Mouse (Mus musculus): Measurements from ENCODE around the gene Hist1h2ag.

Gene Hist1h2ag

DNA sequence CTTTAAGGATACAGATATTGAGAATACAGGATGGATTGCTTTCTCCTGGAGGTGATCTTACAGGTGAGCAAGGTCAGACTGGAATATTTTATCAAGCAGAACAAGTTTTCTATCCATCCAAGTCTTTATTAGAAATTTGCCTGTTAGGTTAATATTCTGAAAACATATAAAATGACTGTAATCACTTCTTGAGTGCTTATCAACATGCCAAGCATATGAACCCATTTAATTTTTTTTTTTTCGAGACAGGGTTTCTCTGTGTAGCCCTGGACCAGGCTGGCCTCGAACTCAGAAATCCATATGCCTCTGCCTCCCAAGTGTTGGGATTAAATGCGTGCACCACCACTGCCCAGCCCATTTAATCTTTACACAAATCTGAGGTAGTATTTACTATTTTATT, 5.8 kb downstream of the Hist1h2ag start:
- no peak for DNase-seq (ENCODE audit: low spot score)

DNA sequence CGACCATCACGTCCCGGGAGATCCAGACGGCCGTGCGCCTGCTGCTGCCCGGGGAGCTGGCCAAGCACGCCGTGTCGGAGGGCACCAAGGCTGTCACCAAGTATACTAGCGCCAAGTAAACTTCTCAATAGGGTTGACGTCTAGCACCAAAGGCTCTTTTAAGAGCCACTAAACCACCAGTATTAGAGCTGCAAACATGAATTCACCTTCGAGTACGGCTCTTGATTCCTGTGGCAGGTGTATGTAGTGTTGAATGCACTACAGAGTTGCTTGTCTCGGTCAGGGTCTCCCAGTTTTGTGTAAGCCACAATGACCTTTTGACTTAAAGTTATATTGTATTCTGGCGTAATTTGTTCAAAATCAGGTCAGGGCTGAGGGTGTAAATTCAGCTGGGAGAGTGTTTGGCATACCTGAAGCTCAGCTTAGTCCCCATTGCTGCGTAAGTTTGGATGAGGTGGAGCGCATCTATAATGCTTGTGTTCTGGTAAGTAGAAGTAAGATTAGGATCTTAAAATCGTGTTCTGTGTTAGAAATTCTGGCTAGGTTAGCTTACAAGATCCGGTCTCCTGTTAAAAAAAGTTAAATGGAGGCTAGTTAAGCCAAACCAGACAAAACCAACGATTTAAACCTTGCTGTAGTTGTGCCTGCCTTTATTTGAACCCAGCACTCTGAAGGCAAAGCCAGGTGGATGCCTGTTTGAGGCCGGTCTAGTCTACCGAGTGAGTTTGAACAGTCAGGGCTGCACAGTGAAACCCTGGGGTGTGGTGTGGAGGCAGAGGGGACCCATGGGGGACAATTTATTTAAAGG, 6.4 kb downstream of the Hist1h2ag start:
- no peak for DNase-seq (ENCODE audit: low spot score)

DNA sequence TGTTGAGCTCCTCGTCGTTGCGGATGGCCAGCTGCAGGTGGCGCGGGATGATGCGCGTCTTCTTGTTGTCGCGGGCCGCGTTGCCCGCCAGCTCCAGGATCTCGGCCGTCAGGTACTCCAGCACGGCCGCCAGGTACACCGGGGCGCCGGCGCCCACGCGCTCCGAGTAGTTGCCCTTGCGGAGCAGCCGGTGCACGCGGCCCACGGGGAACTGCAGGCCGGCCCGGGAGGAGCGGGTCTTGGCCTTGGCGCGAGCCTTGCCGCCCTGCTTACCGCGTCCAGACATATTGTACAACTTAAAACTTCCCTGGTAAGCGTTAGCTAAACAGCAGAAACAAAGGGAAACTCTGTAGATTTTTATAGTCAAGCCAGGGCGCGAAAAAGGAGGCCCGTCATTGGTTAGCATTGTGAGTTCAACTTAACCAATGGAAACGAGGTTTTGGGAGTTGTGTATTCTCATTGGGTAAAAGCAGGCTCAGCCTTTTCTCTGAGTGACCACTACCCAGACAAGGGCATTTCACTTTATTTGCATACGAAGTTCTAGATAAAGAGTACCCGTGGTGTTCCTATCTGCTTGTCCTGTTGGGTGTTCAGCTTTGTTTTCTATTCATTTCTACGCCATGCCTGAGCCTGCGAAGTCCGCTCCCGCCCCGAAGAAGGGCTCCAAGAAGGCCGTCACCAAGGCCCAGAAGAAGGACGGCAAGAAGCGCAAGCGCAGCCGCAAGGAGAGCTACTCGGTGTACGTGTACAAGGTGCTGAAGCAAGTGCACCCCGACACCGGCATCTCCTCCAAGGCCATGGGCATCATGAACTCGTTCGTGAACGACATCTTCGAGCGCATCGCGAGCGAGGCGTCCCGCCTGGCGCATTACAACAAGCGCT, 7.2 kb downstream of the Hist1h2ag start, which contains the start of the genes Hist1h2ah and Hist1h2bk:
Hist1h2ah (minus strand) TSS at position 302 of the 882 bp plus-strand sequence.
Hist1h2bk (plus strand) TSS at position 604 of the 882 bp plus-strand sequence.
- peak; percentile 88 for DNase-seq (ENCODE audit: low spot score)

DNA sequence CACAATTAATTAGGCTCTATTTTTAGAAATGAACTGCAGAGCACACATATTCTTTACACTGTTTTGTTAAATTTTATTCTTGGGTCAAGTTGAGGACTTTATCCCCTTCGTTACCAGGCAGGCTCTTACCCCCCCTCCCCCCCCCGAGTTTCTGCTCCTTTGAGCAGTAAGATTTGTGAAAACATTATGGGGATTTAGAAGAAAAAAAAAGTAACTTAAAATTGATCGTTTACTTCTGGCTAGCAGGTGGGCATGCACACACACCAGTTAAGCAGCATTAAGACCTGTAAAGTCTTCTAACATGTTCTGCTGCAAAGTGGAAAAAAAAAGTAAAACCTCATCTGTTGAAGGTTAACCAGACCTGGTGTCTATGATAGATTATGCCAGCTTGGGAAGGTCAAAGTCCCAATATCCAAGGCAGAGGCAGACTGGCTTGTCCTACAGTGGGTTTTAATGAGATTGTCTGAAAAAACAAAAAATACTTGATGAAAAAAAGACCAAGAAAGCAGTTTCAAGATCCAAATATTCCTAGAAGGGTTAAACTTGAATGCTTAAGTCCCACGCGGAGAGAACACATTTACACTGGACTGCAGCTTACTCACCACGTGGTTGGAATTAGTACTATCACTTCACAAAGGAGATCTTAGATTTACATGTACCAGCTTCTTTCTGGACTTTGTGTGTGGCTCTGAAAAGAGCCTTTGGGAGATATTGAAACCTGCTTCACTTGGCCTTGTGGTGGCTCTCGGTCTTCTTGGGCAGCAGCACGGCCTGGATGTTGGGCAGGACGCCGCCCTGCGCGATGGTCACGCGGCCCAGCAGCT, 8.1 kb downstream of the Hist1h2ag start:
- DNase-seq (ENCODE audit: low spot score) = no peak

DNA sequence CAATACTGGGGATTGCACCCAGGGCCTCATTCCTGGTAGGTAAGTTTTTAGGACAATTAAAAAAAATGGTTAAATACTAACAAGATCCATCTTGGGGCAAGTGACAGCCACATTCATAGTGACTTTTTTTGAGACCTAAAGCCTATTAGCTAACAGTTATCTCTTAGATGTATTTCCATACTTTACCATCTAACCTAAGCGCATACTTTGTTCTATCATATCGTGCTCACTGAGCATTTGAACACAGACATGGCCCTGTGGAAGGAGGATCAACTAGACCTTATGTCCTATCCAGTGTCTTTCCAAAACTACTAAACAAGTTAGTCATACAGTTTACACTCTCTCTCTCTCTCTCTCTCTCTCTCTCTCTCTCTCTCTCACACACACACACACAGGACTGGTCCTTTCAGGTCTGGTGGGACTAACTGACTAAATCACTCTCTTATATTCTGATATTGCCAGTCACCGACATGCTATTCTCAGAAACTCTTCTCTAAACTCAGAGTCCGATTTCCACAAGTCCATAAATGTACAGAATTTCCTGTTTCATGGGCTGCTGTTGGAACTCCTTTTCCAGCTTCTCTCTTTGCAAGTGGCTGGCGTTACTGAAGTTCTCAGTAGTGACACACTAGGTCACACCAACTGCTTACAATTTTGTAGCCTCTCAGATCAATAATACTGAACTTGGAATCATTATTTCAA, 8.9 kb downstream of the Hist1h2ag start:
- no peak for DNase-seq (ENCODE audit: low spot score)

DNA sequence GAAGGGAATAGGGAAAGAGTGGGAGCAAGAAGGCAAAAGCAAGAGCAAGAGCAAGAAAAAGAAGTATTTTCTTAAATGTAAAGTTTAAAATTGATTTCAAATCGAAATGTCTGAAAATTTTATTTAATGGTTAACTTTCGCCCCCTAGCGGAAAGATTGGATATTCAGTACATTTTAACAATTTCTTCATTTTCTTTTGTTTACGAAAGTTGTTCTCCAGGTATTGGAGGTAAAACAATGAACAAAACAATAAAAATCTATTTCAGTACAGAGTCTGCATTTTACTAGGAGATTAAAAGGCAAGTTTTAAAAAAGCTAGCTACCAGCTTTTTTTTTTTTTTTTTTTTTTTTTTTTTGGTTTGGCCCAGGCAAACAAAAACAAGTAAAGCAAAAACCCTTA, 12.3 kb downstream of the Hist1h2ag start:
- DNase-seq (ENCODE audit: low spot score) = no peak

DNA sequence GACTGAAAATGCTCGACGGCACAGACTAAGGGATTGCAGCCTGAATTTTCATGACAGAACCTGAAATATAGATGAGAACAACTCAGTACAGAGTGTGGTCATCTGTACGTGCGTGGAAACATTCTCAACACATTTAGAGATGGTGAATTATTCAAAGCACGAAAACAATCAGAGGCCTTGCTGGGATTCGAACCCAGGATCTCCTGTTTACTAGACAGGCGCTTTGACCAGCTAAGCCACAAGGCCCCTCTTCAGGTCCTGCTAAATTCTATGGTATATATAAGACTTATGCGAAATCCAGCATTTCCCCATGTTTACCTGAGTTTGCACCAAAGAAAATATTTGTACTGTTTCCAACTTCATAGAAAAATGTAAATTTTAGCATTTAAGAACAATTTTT, 12.8 kb downstream of the Hist1h2ag start:
- no peak for DNase-seq (ENCODE audit: low spot score)

DNA sequence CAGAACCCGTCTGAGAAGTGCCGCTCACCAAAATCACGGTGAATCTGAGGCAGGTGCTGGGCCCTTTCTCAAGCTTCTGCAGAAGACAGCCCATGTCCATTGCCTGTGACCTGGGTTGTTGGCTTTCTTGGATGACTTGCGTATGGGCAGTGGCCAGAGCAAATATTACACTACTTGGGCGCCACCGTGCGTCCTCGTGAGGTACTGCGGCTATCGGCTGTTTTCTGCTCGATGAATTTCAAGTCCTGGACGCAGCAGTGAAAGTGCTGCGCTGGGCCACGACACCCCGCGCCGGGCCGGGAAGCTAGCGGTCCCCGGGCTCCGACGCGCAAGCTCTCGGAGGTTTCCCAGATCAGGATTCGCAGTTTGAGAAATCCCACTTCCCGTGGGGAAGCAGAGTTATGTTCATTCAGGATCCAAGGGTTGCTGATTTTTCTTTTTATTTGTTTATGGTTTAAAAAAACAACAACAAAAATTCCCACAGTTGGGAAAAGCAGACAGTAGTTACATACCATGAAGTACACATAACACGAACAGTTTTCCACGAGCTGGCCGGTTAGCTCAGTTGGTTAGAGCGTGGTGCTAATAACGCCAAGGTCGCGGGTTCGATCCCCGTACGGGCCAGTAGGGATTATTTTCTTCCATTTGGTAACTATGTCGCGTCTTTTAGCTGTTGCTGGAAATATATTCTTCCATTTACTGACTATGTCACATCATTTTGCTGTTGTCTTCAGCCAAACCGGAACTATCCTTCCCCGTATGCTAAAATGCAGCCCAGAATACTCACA, 13.9 kb downstream of the Hist1h2ag start:
- peak; percentile 95 for DNase-seq (ENCODE audit: low spot score)

DNA sequence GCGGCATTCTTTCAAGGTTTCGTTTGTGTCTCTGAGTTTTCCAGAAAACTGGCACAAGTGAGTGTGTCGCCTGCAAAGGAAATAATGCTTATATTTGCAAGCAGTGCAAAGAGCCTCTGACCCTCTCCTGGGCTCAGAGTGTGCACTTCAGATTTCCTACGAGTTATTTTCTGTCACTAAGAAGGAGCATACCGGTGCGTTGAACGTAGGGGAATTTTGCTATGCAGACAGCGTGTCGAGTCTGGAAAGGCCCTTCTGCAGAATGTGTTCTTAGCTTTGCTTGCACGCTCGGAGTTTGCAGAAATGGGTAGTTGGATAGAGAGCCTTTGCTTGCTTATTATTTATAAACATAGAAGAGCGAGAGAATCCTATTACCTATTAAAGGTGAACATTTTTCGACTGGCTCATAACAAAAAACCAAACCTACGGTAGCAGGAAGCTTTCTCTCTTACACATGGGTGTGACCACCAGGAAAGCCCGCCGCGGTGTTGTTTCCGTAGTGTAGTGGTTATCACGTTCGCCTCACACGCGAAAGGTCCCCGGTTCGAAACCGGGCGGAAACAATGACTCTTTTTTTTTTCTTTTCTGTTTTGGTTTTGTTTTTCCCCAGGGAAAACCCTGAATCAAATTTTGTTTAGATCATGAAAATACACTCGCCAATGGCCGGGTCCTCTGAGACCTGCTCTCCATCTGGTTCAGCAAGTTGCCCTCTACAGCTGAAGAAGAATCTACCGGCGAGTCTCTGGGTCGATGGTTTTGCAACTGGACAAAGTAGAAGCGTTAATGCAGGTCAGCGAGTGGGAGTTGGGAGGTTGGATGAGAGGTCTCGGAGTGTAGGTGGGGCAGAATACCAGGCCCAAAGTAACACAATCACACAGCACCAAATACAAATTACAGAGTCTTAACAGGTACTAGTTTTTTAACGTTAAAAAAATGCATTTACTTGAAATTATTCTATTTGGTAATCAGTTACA, 16.4 kb downstream of the Hist1h2ag start:
- DNase-seq (ENCODE audit: low spot score) = peak; percentile 81

DNA sequence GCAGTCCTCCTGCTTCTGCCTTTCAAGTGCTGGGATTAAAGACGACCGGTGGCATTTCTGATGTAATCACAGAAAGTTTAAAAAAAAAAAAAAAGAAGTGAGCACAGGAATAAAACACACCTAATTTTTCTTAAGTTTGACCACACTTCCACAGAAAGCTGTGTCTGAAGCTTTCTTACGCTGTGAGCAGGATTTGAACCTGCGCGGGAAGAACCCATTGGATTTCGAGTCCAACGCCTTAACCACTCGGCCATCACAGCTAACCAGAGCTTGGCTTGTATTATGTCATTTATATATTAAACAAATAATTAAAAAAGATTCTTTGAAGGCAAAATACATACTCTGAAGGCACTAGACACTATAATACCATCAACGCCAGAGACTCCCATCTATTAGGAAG, 20.5 kb downstream of the Hist1h2ag start:
- peak; percentile 46 for DNase-seq (ENCODE audit: low spot score)

DNA sequence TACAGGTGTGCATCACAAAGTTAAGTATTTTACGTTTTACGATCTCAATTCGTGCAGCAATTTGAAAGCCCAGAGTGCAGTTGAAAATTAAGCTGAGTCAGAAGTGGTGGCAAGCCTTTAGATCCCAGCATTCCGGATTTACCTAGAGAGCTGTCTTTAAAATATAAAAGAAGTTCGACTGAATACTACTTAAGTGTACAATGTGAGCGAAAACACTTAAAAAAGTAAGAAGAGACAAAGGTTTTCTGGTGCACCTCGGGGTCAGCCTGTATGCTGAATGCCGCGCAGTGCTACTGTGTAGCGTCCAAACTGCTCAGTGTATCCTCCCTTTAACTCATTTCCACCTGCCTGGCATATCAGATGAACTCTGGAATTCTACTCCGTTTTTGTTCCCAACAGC, 21.2 kb downstream of the Hist1h2ag start:
- DNase-seq (ENCODE audit: low spot score) = no peak

DNA sequence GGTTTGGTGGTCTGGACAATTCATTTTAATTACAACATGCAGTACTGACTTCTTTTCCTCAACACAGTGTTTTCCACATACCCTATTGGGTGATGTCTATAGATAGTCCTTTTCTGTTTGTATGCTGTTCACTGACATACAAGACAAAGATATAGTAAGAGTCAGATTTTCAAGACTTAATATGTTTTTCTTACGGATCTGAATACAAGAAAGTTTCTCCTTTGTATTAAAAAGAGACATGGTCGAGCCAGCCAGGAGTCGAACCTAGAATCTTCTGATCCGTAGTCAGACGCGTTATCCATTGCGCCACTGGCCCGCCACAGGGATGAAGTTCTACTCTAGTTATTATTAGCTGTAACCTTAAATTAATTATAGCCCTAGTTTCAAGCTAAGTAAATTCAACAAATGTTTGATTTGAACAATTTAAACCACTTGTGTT, 21.8 kb downstream of the Hist1h2ag start:
- no peak for DNase-seq (ENCODE audit: low spot score)

DNA sequence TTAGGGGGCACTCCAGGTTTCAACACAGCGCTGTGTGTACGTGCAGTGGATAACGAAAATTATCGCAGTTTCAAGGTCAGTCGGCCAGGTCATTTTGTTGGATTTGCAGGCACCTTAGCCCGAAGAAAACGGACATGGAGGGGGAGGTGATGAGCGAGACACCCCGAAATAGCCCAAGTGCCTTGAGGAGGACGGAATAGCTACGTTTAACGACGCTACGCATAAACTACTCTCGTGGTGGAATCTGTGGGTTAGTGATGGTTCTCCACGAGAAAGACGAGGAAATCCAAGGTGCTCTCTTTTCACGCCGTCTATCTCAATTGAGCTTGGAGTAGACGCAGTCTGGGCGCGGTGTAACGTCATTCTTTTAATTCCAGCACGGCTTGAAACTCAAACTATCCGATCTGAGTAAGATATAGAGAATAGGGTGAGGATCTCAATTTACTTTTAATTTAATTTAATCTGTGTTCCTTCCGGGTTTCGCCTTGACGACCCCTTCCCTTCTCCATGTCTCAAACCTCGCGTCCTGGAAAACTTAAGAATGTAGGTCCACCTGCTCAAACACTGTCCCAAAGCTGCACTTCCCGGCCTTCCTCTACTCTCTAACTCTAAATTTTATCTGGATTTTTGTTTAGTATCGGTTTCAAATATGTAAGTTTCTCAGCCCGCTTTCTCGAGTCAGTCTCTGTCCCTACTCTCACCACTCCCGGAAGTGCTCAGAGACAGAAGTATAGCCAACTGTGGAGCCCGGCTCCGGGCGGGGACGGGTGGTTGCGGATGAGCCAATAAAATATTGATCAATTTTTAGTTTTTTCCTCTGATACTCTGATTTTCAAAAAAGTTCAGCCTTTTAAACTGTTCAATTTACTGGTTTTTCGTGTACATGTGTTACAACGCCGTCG, 22.6 kb downstream of the Hist1h2ag start:
- DNase-seq (ENCODE audit: low spot score) = no peak

DNA sequence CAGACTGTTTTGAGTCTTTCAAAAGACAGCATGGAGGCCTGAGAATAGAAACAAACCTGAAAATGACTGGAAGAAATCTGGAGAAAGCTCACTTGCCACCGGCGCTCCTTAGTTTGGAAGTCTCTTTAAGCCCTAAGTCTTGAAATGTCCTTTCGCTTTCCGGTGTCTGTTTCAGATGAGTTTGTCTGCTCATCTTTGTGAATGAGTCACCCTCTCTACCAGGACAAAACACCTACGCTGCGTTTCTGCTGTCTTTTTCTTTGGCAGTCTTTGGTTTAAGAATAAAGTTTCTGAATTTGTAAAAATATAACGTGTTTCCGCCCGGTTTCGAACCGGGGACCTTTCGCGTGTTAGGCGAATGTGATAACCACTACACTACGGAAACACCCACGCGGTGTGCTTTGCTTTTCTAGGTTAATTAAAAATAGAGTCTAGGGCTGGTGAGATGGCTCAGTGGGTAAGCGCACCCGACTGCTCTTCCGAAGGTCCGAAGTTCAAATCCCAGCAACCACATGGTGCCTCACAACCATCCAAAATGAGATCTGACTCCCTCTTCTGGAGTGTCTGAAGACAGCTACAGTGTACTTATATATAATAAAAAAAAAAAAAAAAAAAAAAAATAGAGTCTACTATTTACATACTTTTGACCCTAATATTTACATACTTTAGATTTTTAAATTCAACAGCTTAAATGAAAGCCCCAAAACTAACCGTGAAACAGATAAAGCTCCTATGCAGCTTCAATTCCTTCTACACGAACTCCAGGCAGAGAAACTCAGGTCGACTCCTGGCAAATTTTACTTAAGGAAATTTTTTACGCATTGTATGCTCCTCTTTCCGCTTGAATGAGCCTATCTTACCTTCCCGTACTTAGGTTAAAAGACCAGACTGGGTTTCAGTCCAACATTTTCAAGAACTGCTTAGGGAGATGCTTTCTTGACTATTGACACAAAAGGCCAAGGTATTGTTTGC, 27.0 kb downstream of the Hist1h2ag start:
- peak; percentile 71 for DNase-seq (ENCODE audit: low spot score)

DNA sequence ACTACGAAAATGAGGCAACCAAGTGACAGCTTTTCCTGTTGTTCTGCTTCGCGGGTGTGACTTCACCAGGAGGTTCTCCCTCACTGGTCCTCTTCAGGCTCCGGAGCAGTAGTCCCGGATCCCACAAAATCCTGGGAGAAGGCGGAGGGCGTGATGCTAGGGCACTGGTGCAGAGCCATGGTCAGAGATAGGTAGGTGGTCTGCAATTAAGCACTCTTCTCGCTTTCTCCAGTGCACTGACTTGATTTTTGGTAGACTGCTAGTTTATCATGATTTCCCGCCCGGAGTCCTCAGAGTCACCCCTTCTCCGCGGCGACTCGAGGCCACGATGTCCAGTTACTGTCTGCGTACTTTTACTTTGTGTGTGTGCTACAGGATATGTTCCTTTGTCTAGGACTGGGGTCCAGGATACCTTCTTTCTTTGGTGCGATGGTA, 28.3 kb downstream of the Hist1h2ag start:
- no peak for DNase-seq (ENCODE audit: low spot score)

DNA sequence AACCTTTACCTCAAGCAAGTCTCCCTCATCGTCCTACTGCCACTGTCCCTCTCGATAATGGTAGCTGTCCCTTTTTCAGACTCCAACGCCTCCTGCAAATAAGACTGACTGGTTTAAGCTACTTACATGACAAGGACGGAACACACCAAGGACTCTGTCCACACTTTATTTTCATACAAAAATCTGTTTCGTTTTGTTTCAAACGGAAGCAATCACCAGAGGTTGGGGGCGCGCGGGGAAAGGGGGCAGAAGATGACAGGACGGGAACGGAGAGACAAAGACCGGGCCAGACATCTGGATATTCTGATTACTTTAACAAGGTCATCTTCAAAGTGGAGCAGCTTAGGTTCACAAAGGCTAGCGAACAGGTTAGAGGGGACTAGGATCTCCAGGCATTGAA, 29.0 kb downstream of the Hist1h2ag start:
- DNase-seq (ENCODE audit: low spot score) = no peak

DNA sequence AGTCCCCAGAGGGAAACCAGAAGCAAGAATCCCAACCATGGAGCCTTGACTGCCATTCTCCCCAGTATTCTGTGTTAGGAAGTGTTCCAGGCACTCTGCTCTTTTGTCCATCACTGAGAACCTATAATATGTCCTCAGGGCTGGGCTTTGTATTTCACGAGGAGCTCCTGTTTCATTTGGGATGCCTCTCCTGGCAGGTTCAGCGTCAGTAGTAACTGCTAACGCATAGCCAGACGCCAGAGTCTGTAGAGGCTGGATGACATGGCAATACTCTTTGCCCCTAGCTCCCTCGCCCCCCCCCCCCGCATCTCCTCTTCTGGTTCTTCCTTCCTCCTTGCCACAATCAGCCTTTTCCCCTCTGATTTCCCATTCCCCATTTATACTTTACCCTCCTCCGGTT, 33.1 kb downstream of the Hist1h2ag start, which contains the start of gene Prss16:
Prss16 (minus strand) TSS at position 101 of the 400 bp plus-strand sequence.
- DNase-seq (ENCODE audit: low spot score) = no peak

Data from layer of hippocampus, adult 11-12 months (tissue).